Mouse (Mus musculus) spleen, embryonic (tissue): Measurements from ENCODE around the gene Gm28043.

Experiments
- CTCF ChIA-PET: fragments of 350-600 bp; sonication (Branson Sonifier 250); formaldehyde crosslinking; loops from one replicate; lab custom pipeline; 2022; lab: Charles Lee

Gm28043 gene

GRCm38 (mm10) chr17:29679038-29679767 lies 64.5 kb downstream of the Gm28043 start:
- CTCF ChIA-PET = no interaction called here

- CTCF ChIA-PET = interaction anchor here (0.6 kb wide), 1 partner anchor 206 kb away, joined by 4 read pairs; no protein-coding TSS in a partner anchor
Observed at GRCm38 (mm10) chr17:29680174-29680573, 65.5 kb downstream of the Gm28043 start.

- CTCF ChIA-PET = no interaction called here
Observed at GRCm38 (mm10) chr17:29680921-29681320, 66.2 kb downstream of the Gm28043 start.

GRCm38 (mm10) chr17:29681669-29682068 lies 67.0 kb downstream of the Gm28043 start:
- CTCF ChIA-PET = no interaction called here

- CTCF ChIA-PET = no interaction called here
Observed at GRCm38 (mm10) chr17:29682261-29682660, 67.6 kb downstream of the Gm28043 start.

GRCm38 (mm10) chr17:29683127-29683526 lies 68.5 kb downstream of the Gm28043 start:
- CTCF ChIA-PET = no interaction called here

- CTCF ChIA-PET = no interaction called here
Observed at GRCm38 (mm10) chr17:29684275-29684674, 69.6 kb downstream of the Gm28043 start.

GRCm38 (mm10) chr17:29686771-29687170 lies 72.1 kb downstream of the Gm28043 start:
- CTCF ChIA-PET = no interaction called here

- CTCF ChIA-PET = no interaction called here
Observed at GRCm38 (mm10) chr17:29687373-29687772, 72.7 kb downstream of the Gm28043 start.

- CTCF ChIA-PET = no interaction called here
Observed at GRCm38 (mm10) chr17:29688610-29689009, 73.9 kb downstream of the Gm28043 start.

- CTCF ChIA-PET = no interaction called here
Observed at GRCm38 (mm10) chr17:29690257-29690656, 75.6 kb downstream of the Gm28043 start.

- CTCF ChIA-PET = no interaction called here
Observed at GRCm38 (mm10) chr17:29692827-29693226, 78.2 kb downstream of the Gm28043 start.

GRCm38 (mm10) chr17:29693571-29693970 lies 78.9 kb downstream of the Gm28043 start:
- CTCF ChIA-PET = no interaction called here

GRCm38 (mm10) chr17:29694516-29694915 lies 79.8 kb downstream of the Gm28043 start:
- CTCF ChIA-PET = no interaction called here

- CTCF ChIA-PET = interaction anchor here (1.0 kb wide), 1 partner anchor 8 kb away, joined by 4 read pairs; no protein-coding TSS in a partner anchor
Observed at GRCm38 (mm10) chr17:29696940-29697339, 82.3 kb downstream of the Gm28043 start.

GRCm38 (mm10) chr17:29698421-29698820 lies 83.7 kb downstream of the Gm28043 start:
- CTCF ChIA-PET = no interaction called here

GRCm38 (mm10) chr17:29700573-29700972 lies 85.9 kb downstream of the Gm28043 start:
- CTCF ChIA-PET = no interaction called here

GRCm38 (mm10) chr17:29702938-29703710 lies 88.4 kb downstream of the Gm28043 start:
- CTCF ChIA-PET = no interaction called here

GRCm38 (mm10) chr17:29704781-29705180 lies 90.1 kb downstream of the Gm28043 start:
- CTCF ChIA-PET = interaction anchor here (0.9 kb wide), 1 partner anchor 8 kb away, joined by 4 read pairs; no protein-coding TSS in a partner anchor

GRCm38 (mm10) chr17:29705881-29706280 lies 91.2 kb downstream of the Gm28043 start:
- CTCF ChIA-PET = no interaction called here

GRCm38 (mm10) chr17:29706981-29707545 lies 92.4 kb downstream of the Gm28043 start:
- CTCF ChIA-PET = no interaction called here

GRCm38 (mm10) chr17:29708783-29709182 lies 94.1 kb downstream of the Gm28043 start:
- CTCF ChIA-PET = interaction anchor here (0.6 kb wide), 1 partner anchor 65 kb away, joined by 6 read pairs; no protein-coding TSS in a partner anchor
